Mouse (Mus musculus) bone marrow macrophage, adult 2 months (primary cell): ENCODE results near the gene Colca2. TPM values are rescaled to one million over a fixed set of nuclear protein-coding genes. Genes with fewer than 3 reads are reported as not detected.
A peak's percentile ranks its signal among the peaks of the same experiment; 100 is the strongest.

Experiments
- H3K27ac ChIP-seq: 2 replicates; pipeline ENCODE4 v1.5.1; 2012; ENCODE audit warnings: low read depth, low read length; ENCODE audit not compliant: insufficient read depth
- H3K4me1 ChIP-seq: 2 replicates; pipeline ENCODE4 v1.6.1; 2012; ENCODE audit warnings: low read length; ENCODE audit not compliant: control insufficient read depth, insufficient read depth
- H3K4me3 ChIP-seq: 2 replicates; pipeline ENCODE4 v1.5.1; 2012; ENCODE audit warnings: mild to moderate bottlenecking, low read length, moderate library complexity; ENCODE audit not compliant: insufficient read depth
- CTCF ChIP-seq: IDR thresholded peaks from 2 replicates; pipeline ENCODE4 v1.5.1; 2012; ENCODE audit warnings: low read depth, mild to moderate bottlenecking, low read length, moderate library complexity
- POLR2A ChIP-seq: IDR thresholded peaks from 2 replicates; pipeline ENCODE4 v1.6.1; 2012; ENCODE audit warnings: mild to moderate bottlenecking, low read depth, low read length, borderline replicate concordance
- polyA plus RNA-seq: library from polyadenylated mRNA; stranded (reverse); fragments of >200 nt; gene quantifications from 2 replicates; pipeline ENCODE4 v1.2.4, GENCODE M21; 2012; ENCODE audit not compliant: missing spikeins, insufficient read depth, insufficient read length

The Colca2 gene
- polyA plus RNA-seq, 1 experiment: not detected

- H3K27ac ChIP-seq: no peak overlapping the region
- TF ChIP-seq CTCF (no peak), POLR2A (no peak)
- no peak overlapping the region for H3K4me3 ChIP-seq
- no peaks in the 10 kb centered on the region for H3K4me1 ChIP-seq
Observed at GRCm38 (mm10) chr9:51312554-51313317, 34.4 kb upstream of the Colca2 start.

GRCm38 (mm10) chr9:51310515-51310914 is 32.1 kb upstream of the Colca2 start:
- Histone ChIP-seq H3K4me3 (no peak overlapping the region), H3K27ac (no peak overlapping the region), H3K4me1 (no peaks in the 10 kb centered on the region)
- no peak for TF ChIP-seq POLR2A
- no peak for TF ChIP-seq CTCF

- Histone ChIP-seq H3K4me1 (no peaks in the 10 kb centered on the region), H3K4me3 (no peak overlapping the region), H3K27ac (no peak overlapping the region)
- TF ChIP-seq POLR2A: no peak
- no peak for TF ChIP-seq CTCF
Observed at GRCm38 (mm10) chr9:51306351-51306750, 28.0 kb upstream of the Colca2 start.

- Histone ChIP-seq H3K4me3 (no peak overlapping the region), H3K27ac (no peak overlapping the region), H3K4me1 (no peaks in the 10 kb centered on the region)
- TF ChIP-seq POLR2A: no peak
- no peak for TF ChIP-seq CTCF
Observed at GRCm38 (mm10) chr9:51305146-51305545, 26.8 kb upstream of the Colca2 start.

- Histone ChIP-seq H3K27ac (no peak overlapping the region), H3K4me1 (no peaks in the 10 kb centered on the region), H3K4me3 (no peak overlapping the region)
- TF ChIP-seq CTCF: no peak
- TF ChIP-seq POLR2A: no peak
Observed at GRCm38 (mm10) chr9:51303980-51304379, 25.6 kb upstream of the Colca2 start.

- H3K4me1 ChIP-seq: no peaks in the 10 kb centered on the region
- no peak overlapping the region for H3K27ac ChIP-seq
- TF ChIP-seq CTCF (no peak), POLR2A (no peak)
- H3K4me3 ChIP-seq: no peak overlapping the region
Observed at GRCm38 (mm10) chr9:51293541-51293940, 15.2 kb upstream of the Colca2 start.

GRCm38 (mm10) chr9:51292674-51293073 is 14.3 kb upstream of the Colca2 start:
- TF ChIP-seq POLR2A (no peak), CTCF (0 out of 2 replicates have a peak, but pooled peaks have one; percentile 17)
- no peak overlapping the region for H3K27ac ChIP-seq
- no peaks in the 10 kb centered on the region for H3K4me1 ChIP-seq
- no peak overlapping the region for H3K4me3 ChIP-seq

GRCm38 (mm10) chr9:51290980-51291379 is 12.6 kb upstream of the Colca2 start:
- TF ChIP-seq CTCF (no peak), POLR2A (no peak)
- H3K4me3 ChIP-seq: no peak overlapping the region
- H3K27ac ChIP-seq: no peak overlapping the region
- no peaks in the 10 kb centered on the region for H3K4me1 ChIP-seq

GRCm38 (mm10) chr9:51286079-51286478 is 7.7 kb upstream of the Colca2 start:
- TF ChIP-seq CTCF: no peak
- no peak for TF ChIP-seq POLR2A
- no peaks in the 10 kb centered on the region for H3K4me1 ChIP-seq
- H3K27ac ChIP-seq: no peak overlapping the region
- no peak overlapping the region for H3K4me3 ChIP-seq

- no peak for TF ChIP-seq POLR2A
- TF ChIP-seq CTCF: no peak
- H3K4me1 ChIP-seq: no peaks in the 10 kb centered on the region
- no peak overlapping the region for H3K4me3 ChIP-seq
- no peak overlapping the region for H3K27ac ChIP-seq
Observed at GRCm38 (mm10) chr9:51277834-51278498, 403 bp downstream of the Colca2 start.
